Mouse (Mus musculus) G1E (cell line): ENCODE measurements around the gene Nfu1. TPM values are rescaled to one million over a fixed set of nuclear protein-coding genes. Genes with fewer than 3 reads are reported as not detected.

Source experiments
- ATAC-seq: 2 replicates; pipeline ENCODE4 v1.8.0; 2016; ENCODE audit warnings: mild to moderate bottlenecking; ENCODE audit not compliant: insufficient number of reproducible peaks, poor library complexity, low FRiP score, severe bottlenecking; ENCODE audit errors: extremely low read depth
- DNase-seq: peaks from one replicate; pipeline ENCODE4 v3.0.0; 2012; ENCODE audit warnings: low spot score
- H3K27me3 ChIP-seq: 2 replicates; pipeline ENCODE4 v1.6.1; 2012; ENCODE audit warnings: mild to moderate bottlenecking, low read length, inconsistent platforms; ENCODE audit not compliant: insufficient read depth
- H3K36me3 ChIP-seq: replicated peaks from 2 replicates; pipeline ENCODE3; 2012; ENCODE audit warnings: mild to moderate bottlenecking, inconsistent platforms
- H3K4me1 ChIP-seq: 2 replicates; pipeline ENCODE4 v1.6.1; 2012; ENCODE audit warnings: low read depth, low read length, inconsistent platforms, mixed read lengths; ENCODE audit not compliant: insufficient read depth
- H3K4me3 ChIP-seq: 2 replicates; pipeline ENCODE4 v1.5.1; 2012; ENCODE audit warnings: low read depth, mild to moderate bottlenecking, inconsistent platforms, low read length, moderate library complexity, mixed read lengths
- H3K9me3 ChIP-seq: replicated peaks from 2 replicates; pipeline ENCODE4 v1.6.1; 2012; ENCODE audit warnings: inconsistent platforms
- CTCF ChIP-seq: IDR thresholded peaks from 2 replicates; pipeline ENCODE4 v1.5.1; 2012; ENCODE audit warnings: low read depth, low read length, inconsistent platforms, mixed read lengths
- GATA1 ChIP-seq: IDR thresholded peaks from 2 replicates; pipeline ENCODE4 v1.6.1; 2012; ENCODE audit warnings: borderline replicate concordance, low read length, inconsistent platforms, mixed read lengths
- GATA2 ChIP-seq: IDR thresholded peaks from 2 replicates; pipeline ENCODE4 v1.6.1; 2012; ENCODE audit warnings: low read depth, low read length, inconsistent platforms, borderline replicate concordance
- POLR2AphosphoS5 ChIP-seq: IDR thresholded peaks from 2 replicates; pipeline ENCODE4 v1.6.1; 2012; ENCODE audit warnings: low read depth, low read length, inconsistent platforms; ENCODE audit not compliant: insufficient replicate concordance
- TAL1 ChIP-seq: conservative IDR thresholded peaks from 2 replicates; pipeline ENCODE4 v1.6.1; 2012; ENCODE audit warnings: low read depth, low read length, inconsistent platforms, mixed read lengths
- polyA plus RNA-seq: library from polyadenylated mRNA; stranded (reverse); fragments of >175 nt; gene quantifications from 2 replicates; pipeline ENCODE4 v1.2.3, GENCODE M21; 2012
- total RNA-seq, 2 experiments: library from RNA; stranded (forward) in 1 of 2; stranded (reverse) in 1 of 2; fragments of 200-1000 nt in 1 of 2; fragments of >200 nt in 1 of 2; fragmentation: Nextera tagmentation in 1 of 2; gene quantifications; 2 replicates each; pipeline ENCODE4 v1.2.3; 2014 to 2017

Nfu1 gene
- total RNA-seq (2014; fragmentation: Nextera tagmentation), result 79.6 and 97.1 TPM in 2 replicates
- 116 and 126 TPM in 2 replicates for total RNA-seq (2017)
- 112 and 123 TPM in 2 replicates for polyA plus RNA-seq

DNA sequence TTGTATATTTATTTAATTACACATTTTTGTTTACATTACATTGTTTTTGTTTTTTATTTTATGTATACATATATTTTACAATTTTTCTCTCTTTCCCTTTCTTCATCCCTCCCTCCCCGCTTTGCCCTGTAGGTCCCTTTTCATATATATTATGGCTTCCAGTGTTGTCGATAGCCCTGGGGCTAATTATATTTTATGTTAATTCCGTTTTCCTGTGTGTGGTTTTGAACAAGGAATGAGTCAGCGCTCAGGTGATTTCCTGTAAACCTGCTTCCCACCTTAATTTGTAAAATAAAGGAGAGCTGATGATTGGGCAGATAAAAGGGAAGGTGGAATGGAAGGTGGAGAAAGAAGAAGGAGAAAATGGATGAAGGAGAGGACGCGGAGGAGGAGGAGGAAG, at the start of gene Nfu1:
Gene Nfu1 (plus strand): TSS at position 350 of the 400 bp plus-strand sequence.
- H3K4me3 ChIP-seq, result peak within 1 kb of the TSS; percentile 79
- no peaks in the 10 kb centered on the region for H3K27me3 ChIP-seq
- TF ChIP-seq CTCF (no peak), GATA1 (no peak)
- peaks cover 40% of the 10 kb centered on the region for H3K4me1 ChIP-seq
- ATAC-seq (no peak), DNase-seq (no peak)
- H3K9me3 ChIP-seq, result no peaks in the 10 kb centered on the region
- peaks cover 29% of the 10 kb centered on the region for H3K36me3 ChIP-seq

- ATAC-seq (no peak), DNase-seq (no peak)
- no peaks in the 10 kb centered on the region for H3K4me1 ChIP-seq
- H3K27me3 ChIP-seq, result no peaks in the 10 kb centered on the region
- no peak overlapping the region for H3K4me3 ChIP-seq
- peaks cover 91% of the 10 kb centered on the region for H3K36me3 ChIP-seq
- TF ChIP-seq GATA1, result no peak
- no peak for TF ChIP-seq TAL1
- TF ChIP-seq GATA2, result no peak
- TF ChIP-seq POLR2AphosphoS5, result no peak
- TF ChIP-seq CTCF, result no peak
- no peaks in the 10 kb centered on the region for H3K9me3 ChIP-seq
These were observed 44.9 kb upstream of the Nfu1 start for GRCm38 (mm10) chr6:86963987-86964685.

- H3K9me3 ChIP-seq, result no peaks in the 10 kb centered on the region
- H3K4me1 ChIP-seq, result no peaks in the 10 kb centered on the region
- H3K27me3 ChIP-seq, result no peaks in the 10 kb centered on the region
- no peak overlapping the region for H3K4me3 ChIP-seq
- no peak for TF ChIP-seq GATA1
- no peak for TF ChIP-seq TAL1
- no peak for TF ChIP-seq GATA2
- no peak for TF ChIP-seq CTCF
- no peak for TF ChIP-seq POLR2AphosphoS5
- ATAC-seq, result no peak
- peaks cover 90% of the 10 kb centered on the region for H3K36me3 ChIP-seq
- DNase-seq, result no peak
These were observed 41.9 kb upstream of the Nfu1 start for GRCm38 (mm10) chr6:86967166-86967565.

DNA sequence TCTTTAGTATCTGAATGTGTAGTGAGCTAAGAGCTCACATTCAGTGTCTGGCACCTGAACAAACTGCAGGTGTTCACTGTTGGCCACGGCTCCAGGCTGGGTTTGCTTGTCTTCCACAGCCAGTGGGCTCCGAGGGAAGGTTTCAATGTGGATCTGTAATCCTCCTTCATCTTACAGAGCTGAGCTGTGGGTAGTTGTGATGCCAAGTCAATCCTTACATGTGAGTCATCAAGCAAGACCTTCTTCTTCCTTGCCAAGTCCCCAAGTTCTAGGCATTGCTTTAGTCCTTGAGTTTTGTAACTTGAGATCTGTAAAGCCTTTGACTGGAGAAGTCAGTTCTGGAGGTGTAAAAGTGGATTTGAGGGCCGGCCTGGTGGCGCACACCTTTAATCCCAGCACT, 35.1 kb upstream of the Nfu1 start:
- no peak for DNase-seq
- H3K4me3 ChIP-seq, result no peak overlapping the region
- TF ChIP-seq TAL1 (no peak), CTCF (no peak), GATA2 (no peak), POLR2AphosphoS5 (no peak), GATA1 (no peak)
- ATAC-seq, result no peak
- no peaks in the 10 kb centered on the region for H3K9me3 ChIP-seq
- no peaks in the 10 kb centered on the region for H3K27me3 ChIP-seq
- H3K4me1 ChIP-seq, result peaks cover 5% of the 10 kb centered on the region
- peaks cover 74% of the 10 kb centered on the region for H3K36me3 ChIP-seq

- H3K9me3 ChIP-seq, result no peaks in the 10 kb centered on the region
- peaks cover 5% of the 10 kb centered on the region for H3K4me1 ChIP-seq
- TF ChIP-seq POLR2AphosphoS5, result no peak
- no peak for TF ChIP-seq GATA1
- TF ChIP-seq TAL1, result no peak
- TF ChIP-seq CTCF, result no peak
- TF ChIP-seq GATA2, result no peak
- H3K27me3 ChIP-seq, result no peaks in the 10 kb centered on the region
- H3K36me3 ChIP-seq, result peaks cover 73% of the 10 kb centered on the region
- no peak for DNase-seq
- H3K4me3 ChIP-seq, result no peak overlapping the region
- no peak for ATAC-seq
These were observed 30.7 kb upstream of the Nfu1 start for GRCm38 (mm10) chr6:86978156-86978908.

- H3K36me3 ChIP-seq, result peaks cover 73% of the 10 kb centered on the region
- no peak for TF ChIP-seq GATA2
- no peak for TF ChIP-seq CTCF
- TF ChIP-seq GATA1, result no peak
- no peaks in the 10 kb centered on the region for H3K27me3 ChIP-seq
- ATAC-seq (no peak), DNase-seq (no peak)
- H3K9me3 ChIP-seq, result no peaks in the 10 kb centered on the region
- H3K4me3 ChIP-seq, result no peak overlapping the region
- H3K4me1 ChIP-seq, result peaks cover 5% of the 10 kb centered on the region
These were observed 30.1 kb upstream of the Nfu1 start for GRCm38 (mm10) chr6:86978909-86979265.
